Mouse (Mus musculus): ENCODE measurements at regions not wholly inside any gene's neighbourhood (a gene's known extent, or its start where the extent isn't known, plus 50 kb on each side); places are given as distances from the start of the nearest gene placed in this dataset.

DNA sequence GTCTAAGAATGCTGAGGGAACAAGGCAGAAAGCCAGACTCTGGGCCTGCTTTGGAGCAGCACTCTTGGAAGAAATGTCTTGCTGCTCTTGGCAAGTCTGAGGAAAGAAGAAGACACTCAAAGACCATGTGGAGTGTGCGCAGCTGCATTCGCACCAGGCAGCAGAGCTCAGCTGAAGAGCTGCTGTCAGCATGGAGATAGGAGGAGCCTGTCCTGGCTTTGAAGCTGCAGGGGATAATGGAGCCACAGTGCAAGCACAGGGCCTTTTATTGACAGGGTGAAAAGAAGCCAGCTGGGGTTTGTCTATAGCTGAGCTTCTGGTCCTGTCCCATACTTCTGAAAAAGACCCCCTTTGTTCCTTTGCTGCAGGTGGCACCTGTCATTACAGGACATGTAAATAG, 411.0 kb upstream of the Zfp462 start:
- no peak for TF ChIP-seq CTCF (IDR thresholded peaks at IDR 0.05; ENCODE audit: borderline replicate concordance, insufficient read depth, low read depth, low read length)
- no peak for TF ChIP-seq POLR2A (IDR thresholded peaks at IDR 0.05; ENCODE audit: borderline replicate concordance, insufficient read depth, low read length)

All from cerebellum, adult 2 months (tissue).